Mouse (Mus musculus) G1E (cell line): ENCODE measurements around the gene Bcl2l2.

Source experiments
- CTCF ChIP-seq: IDR thresholded peaks from 2 replicates; pipeline ENCODE4 v1.5.1; 2012; ENCODE audit warnings: low read depth, low read length, inconsistent platforms, mixed read lengths
- GATA1 ChIP-seq: IDR thresholded peaks from 2 replicates; pipeline ENCODE4 v1.6.1; 2012; ENCODE audit warnings: borderline replicate concordance, low read length, inconsistent platforms, mixed read lengths
- POLR2AphosphoS5 ChIP-seq: IDR thresholded peaks from 2 replicates; pipeline ENCODE4 v1.6.1; 2012; ENCODE audit warnings: low read depth, low read length, inconsistent platforms; ENCODE audit not compliant: insufficient replicate concordance
- TAL1 ChIP-seq: conservative IDR thresholded peaks from 2 replicates; pipeline ENCODE4 v1.6.1; 2012; ENCODE audit warnings: low read depth, low read length, inconsistent platforms, mixed read lengths

- no peak for TF ChIP-seq CTCF
- TF ChIP-seq TAL1 = no peak
- TF ChIP-seq GATA1 = no peak
- peak; percentile 50; the same call in 1 of the 2 replicates for TF ChIP-seq POLR2AphosphoS5
These were observed 10.5 kb downstream of the Bcl2l2 start for GRCm38 (mm10) chr14:54893651-54894181.
